Mouse (Mus musculus) myocyte (in vitro differentiated cells): ENCODE results near the gene Tmem33.

ENCODE experiments used
- MAX ChIP-seq: IDR thresholded peaks from one replicate; pipeline ENCODE4 v1.6.1; 2011; ENCODE audit warnings: low read depth, mild to moderate bottlenecking, control low read depth
- MYOD1 ChIP-seq, 3 experiments: IDR thresholded peaks; one replicate each; pipeline ENCODE4 v1.6.1; 2011; ENCODE audit warnings: control low read depth in 2 of 3, low read depth in 2 of 3, mild to moderate bottlenecking in 2 of 3, moderate library complexity in 1 of 3; ENCODE audit not compliant: insufficient read length in 2 of 3, control insufficient read depth in 1 of 3
- MYOG ChIP-seq, 3 experiments: IDR thresholded peaks; one replicate each; pipeline ENCODE4 v1.6.1; 2011; ENCODE audit warnings: control low read depth in 2 of 3, low read depth in 2 of 3, mild to moderate bottlenecking in 2 of 3; ENCODE audit not compliant: insufficient read length in 2 of 3, control insufficient read depth in 1 of 3, insufficient read depth in 1 of 3
- POLR2A ChIP-seq: IDR thresholded peaks from one replicate; pipeline ENCODE4 v1.6.1; 2011; ENCODE audit warnings: low read depth, mild to moderate bottlenecking, control low read depth, moderate library complexity; ENCODE audit not compliant: insufficient read length
- POLR2AphosphoS2 ChIP-seq: IDR thresholded peaks from one replicate; pipeline ENCODE4 v1.6.1; 2011; ENCODE audit warnings: low read depth, control low read depth; ENCODE audit not compliant: insufficient read length

GRCm38 (mm10) chr5:67340811-67341210 lies 80.4 kb downstream of the Tmem33 start:
- no peak for TF ChIP-seq MAX
- TF ChIP-seq MYOD1 (IDR thresholded peaks at IDR 0.05; ENCODE audit: control insufficient read depth in 1 of 3, insufficient read length in 2 of 3, low read depth in 2 of 3): no peak
- TF ChIP-seq POLR2AphosphoS2: no peak
- TF ChIP-seq MYOG (IDR thresholded peaks at IDR 0.05; ENCODE audit: control insufficient read depth in 1 of 3, insufficient read depth in 1 of 3, insufficient read length in 2 of 3, low read depth in 2 of 3): no peak
- TF ChIP-seq POLR2A: no peak
